Mouse (Mus musculus): ENCODE data around the gene S100a8.

S100a8 gene

GRCm38 (mm10) chr3:90678656-90679055, 9.9 kb downstream of the S100a8 start:
- no peak for DNase-seq (ENCODE audit: low spot score in 2 of 2)

GRCm38 (mm10) chr3:90683929-90684328, 15.2 kb downstream of the S100a8 start:
- no peak for DNase-seq (ENCODE audit: low spot score in 2 of 2)

- no peak for DNase-seq (ENCODE audit: low spot score in 2 of 2)
These were observed 18.1 kb downstream of the S100a8 start for GRCm38 (mm10) chr3:90686835-90687234.

DNA sequence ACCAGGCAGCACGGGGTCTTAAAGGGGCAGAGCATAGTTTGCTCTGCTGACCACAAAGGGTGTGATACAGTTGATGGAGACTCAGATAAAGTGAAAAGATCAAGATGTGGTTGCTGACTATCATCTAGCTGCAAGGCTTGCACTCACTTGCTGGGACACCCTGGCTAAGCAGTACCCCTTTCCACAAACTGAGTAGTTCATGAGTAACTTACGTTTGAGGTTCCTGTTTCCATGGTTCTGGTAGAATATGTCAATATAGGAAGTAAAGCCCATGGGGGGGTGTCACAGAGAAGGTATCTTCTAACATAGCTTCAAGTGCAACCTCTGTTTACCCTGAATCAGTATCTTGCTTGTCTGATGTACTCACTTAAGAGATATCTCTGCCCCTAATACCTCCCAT, 24.7 kb downstream of the S100a8 start:
- DNase-seq (ENCODE audit: low spot score in 2 of 2) = peak in 1 of 2 experiments; percentile 42

DNA sequence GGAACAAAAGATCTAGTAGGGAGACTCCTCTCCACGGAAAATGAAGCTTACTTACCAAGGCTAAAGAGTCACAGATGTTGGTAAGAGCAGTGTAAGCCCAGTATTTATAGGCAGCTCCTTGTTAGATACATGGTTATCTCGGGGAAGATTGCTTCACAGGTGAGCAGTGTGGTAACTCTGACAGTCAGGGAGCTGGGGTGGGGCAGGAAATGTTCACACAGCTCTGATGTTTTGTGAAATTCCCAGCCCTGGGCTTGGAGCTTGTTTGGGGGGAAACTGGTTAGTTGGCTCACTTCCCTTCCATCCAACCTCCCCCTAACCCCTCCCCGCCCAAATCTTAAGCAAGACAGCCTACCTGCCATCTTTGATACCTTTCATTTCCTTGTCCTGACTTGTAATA, 26.8 kb downstream of the S100a8 start, which contains the start of gene S100a9:
TSS of gene S100a9 (minus strand) at position 109 of the 400 bp plus-strand sequence.
- no peak for DNase-seq (ENCODE audit: low spot score in 2 of 2)

DNA sequence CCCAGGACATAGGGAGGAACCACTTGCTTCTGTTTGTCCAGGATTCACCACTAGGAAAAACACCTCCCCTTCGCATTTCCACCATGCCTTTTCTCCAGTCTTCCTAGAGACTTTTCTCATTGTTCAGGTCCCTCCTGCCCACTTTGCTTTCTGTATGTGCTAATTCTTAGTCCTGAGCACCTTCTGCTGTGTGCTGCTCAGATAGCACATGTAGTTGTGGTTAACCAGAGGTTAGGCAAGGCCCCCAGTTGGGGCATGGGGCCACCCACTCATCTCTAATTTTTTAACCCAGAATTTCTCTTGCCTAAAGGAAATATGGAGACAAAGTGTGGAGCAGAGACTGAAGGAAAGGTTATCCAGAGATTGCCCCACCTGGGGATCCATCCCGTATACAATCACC, 33.5 kb downstream of the S100a8 start:
- DNase-seq (ENCODE audit: low spot score in 2 of 2) = no peak

GRCm38 (mm10) chr3:90708523-90709202, 39.9 kb downstream of the S100a8 start:
- DNase-seq (ENCODE audit: low spot score in 2 of 2) = no peak

- peak; percentile 80 to 94 for DNase-seq (ENCODE audit: low spot score in 2 of 2)
These were observed 41.0 kb downstream of the S100a8 start for GRCm38 (mm10) chr3:90709591-90710460.
